Mouse (Mus musculus): ENCODE data around the gene Capza3.

DNA sequence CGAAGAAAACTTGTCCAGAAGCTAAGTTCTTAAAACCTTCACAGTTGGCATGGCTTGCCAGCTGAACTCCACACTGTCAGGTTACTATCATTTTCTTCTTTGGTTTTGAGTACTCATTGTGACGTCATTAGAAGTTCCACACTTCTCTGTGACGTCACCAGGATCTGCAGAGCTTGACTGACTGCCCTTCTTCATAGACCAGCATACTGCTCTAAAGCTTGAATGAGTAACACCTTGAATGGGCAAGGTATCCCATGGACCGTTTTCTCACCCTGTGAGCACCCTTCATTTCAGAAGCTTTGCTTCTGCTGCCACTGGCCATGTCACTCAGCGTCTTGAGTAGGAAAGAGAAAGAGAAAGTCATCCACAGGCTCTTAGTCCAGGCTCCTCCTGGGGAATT is 305 bp downstream of the Capza3 start, which contains the start of gene Plcz1:
- TF ChIP-seq TCF12 (IDR thresholded peaks at IDR 0.05; ENCODE audit: insufficient read depth, poor library complexity, severe bottlenecking) (no peak), POLR2A (IDR thresholded peaks at IDR 0.05; ENCODE audit: insufficient read length, low read depth) (no peak), MYOG (IDR thresholded peaks at IDR 0.05; ENCODE audit: control insufficient read depth in 1 of 3, insufficient read depth in 1 of 3, insufficient read length in 2 of 3, low read depth in 2 of 3) (no peak), E2F4 (IDR thresholded peaks at IDR 0.05; ENCODE audit: insufficient read depth) (no peak), USF1 (IDR thresholded peaks at IDR 0.05; ENCODE audit: low read depth) (no peak), MAX (IDR thresholded peaks at IDR 0.05; ENCODE audit: low read depth) (no peak), POLR2AphosphoS2 (IDR thresholded peaks at IDR 0.05; ENCODE audit: insufficient read length, low read depth) (no peak)

Data from myocyte (in vitro differentiated cells).